Mouse (Mus musculus) hindbrain, embryonic 12.5 days (tissue): ENCODE measurements around the gene Elovl5. TPM values are rescaled to one million over a fixed set of nuclear protein-coding genes. Genes with fewer than 3 reads are reported as not detected.
A peak's percentile ranks its signal among the peaks of the same experiment; 100 is the strongest.

Experiments used
- ATAC-seq: fragments of 200-750 bp; cut with Nextera tagmentation; 2 replicates; pipeline ENCODE4 v1.8.0; 2017; ENCODE audit warnings: moderate TSS enrichment; ENCODE audit not compliant: low FRiP score
- H3K27ac ChIP-seq: fragments of 300-500 bp; sonication (generic); 2 replicates; pipeline ENCODE4 v1.5.1; 2016; ENCODE audit warnings: mild to moderate bottlenecking
- H3K27me3 ChIP-seq: fragments of 300-500 bp; sonication (generic); 2 replicates; pipeline ENCODE4 v1.6.1; 2016; ENCODE audit warnings: mild to moderate bottlenecking
- H3K36me3 ChIP-seq: fragments of 300-500 bp; sonication (generic); 2 replicates; pipeline ENCODE4 v1.6.1; 2016; ENCODE audit warnings: mild to moderate bottlenecking
- H3K4me1 ChIP-seq: fragments of 300-500 bp; sonication (generic); 2 replicates; pipeline ENCODE4 v1.6.1; 2016
- H3K4me2 ChIP-seq: fragments of 300-500 bp; sonication (generic); replicated peaks from 2 replicates; pipeline ENCODE4 v1.6.1; 2016; ENCODE audit warnings: mild to moderate bottlenecking
- H3K4me3 ChIP-seq: fragments of 300-500 bp; sonication (generic); 2 replicates; pipeline ENCODE4 v1.5.1; 2016; ENCODE audit warnings: mild to moderate bottlenecking
- H3K9ac ChIP-seq: fragments of 300-500 bp; sonication (generic); 2 replicates; pipeline ENCODE4 v1.6.1; 2016; ENCODE audit warnings: mild to moderate bottlenecking, moderate library complexity
- H3K9me3 ChIP-seq: fragments of 300-500 bp; sonication (generic); replicated peaks from 2 replicates; pipeline ENCODE4 v1.6.1; 2016; ENCODE audit warnings: mild to moderate bottlenecking
- WGBS: fragments of 180-500 bp; shearing (Covaris S2); methylation state at CpG from one replicate; pipeline ENCODE4 v1.1.7; 2016; 5-methylcytosine and 5-hydroxymethylcytosine counted together
- polyA plus RNA-seq: library from polyadenylated mRNA; unstranded; fragments of >200 nt; fragmentation: Nextera tagmentation; extraction: Ambion mirVana; gene quantifications from 2 replicates; pipeline ENCODE4 v1.2.1, GENCODE M21; 2016

Gene Elovl5
- polyA plus RNA-seq, 1 experiment from 2014 or later: 69.3 TPM

- no peak for ATAC-seq
- H3K9me3 ChIP-seq: no peaks in the 10 kb centered on the region
- H3K27me3 ChIP-seq: no peaks in the 10 kb centered on the region
- peak overlapping the region; percentile 89 for H3K4me3 ChIP-seq
- peak overlapping the region; percentile 73 for H3K4me2 ChIP-seq
- no peak overlapping the region; the same call in 1 of the 2 replicates for H3K27ac ChIP-seq
- 27% methylated on average over 10 of the region's 10 CpGs for WGBS
- H3K36me3 ChIP-seq: no peaks in the 10 kb centered on the region
- peak overlapping the region; percentile 81 for H3K9ac ChIP-seq
- peaks cover 29% of the 10 kb centered on the region for H3K4me1 ChIP-seq
Measured at GRCm38 (mm10) chr9:77918211-77918610, 1.0 kb downstream of the Elovl5 start.

DNA sequence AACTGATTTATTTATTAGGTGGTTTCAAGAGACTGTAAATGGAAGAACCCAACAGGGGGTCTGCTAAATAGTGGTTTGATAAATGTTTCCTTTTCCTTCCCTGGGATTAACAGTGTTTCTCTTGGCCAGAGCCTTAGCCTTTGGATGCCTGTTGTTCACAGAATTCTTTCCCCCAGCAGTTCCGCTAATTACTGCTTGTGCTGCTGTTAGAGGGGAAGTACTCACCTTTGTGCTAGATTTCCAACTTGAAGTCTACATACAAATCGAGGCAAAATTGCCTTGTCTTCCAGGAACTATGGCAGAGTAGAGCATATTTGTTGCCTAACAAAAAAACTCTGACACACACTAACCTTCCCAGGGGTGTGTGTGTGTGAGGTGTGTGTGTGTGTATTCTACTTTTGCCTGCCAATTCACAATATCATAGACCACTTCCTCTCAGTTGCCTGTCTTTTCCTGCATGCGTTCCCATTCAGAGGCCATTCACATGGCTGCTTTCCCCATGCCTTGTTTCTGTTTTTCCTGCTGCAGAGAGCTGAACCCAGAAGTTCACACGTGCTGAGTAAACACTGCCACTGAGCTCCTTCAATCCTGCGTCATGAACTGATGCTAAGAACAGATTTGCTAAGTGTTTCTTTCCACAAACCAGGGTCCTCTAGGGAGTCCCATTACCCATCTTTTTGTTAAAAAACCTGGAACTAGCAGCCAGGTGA, 2.0 kb downstream of the Elovl5 start:
- Histone ChIP-seq H3K4me3 (no peak overlapping the region; the same call in 1 of the 2 replicates), H3K9ac (no peak overlapping the region)

GRCm38 (mm10) chr9:77920481-77920880, 3.3 kb downstream of the Elovl5 start:
- Histone ChIP-seq H3K4me1 (peaks cover 41% of the 10 kb centered on the region), H3K4me2 (no peak overlapping the region), H3K27ac (no peak overlapping the region), H3K9me3 (no peaks in the 10 kb centered on the region), H3K27me3 (no peaks in the 10 kb centered on the region), H3K9ac (no peak overlapping the region), H3K36me3 (no peaks in the 10 kb centered on the region), H3K4me3 (no peak overlapping the region)
- ATAC-seq: no peak
- WGBS: 82% methylated on average over 3 of the region's 3 CpGs

More for the DNA sequence above, 2.0 kb downstream of the Elovl5 start:
- Histone ChIP-seq H3K27ac (no peak overlapping the region), H3K27me3 (no peaks in the 10 kb centered on the region), H3K36me3 (no peaks in the 10 kb centered on the region), H3K4me1 (peaks cover 39% of the 10 kb centered on the region), H3K9me3 (no peaks in the 10 kb centered on the region), H3K4me2 (peak overlapping the region; percentile 73)
- ATAC-seq: no peak
- 72% methylated on average over 5 of the region's 5 CpGs for WGBS

DNA sequence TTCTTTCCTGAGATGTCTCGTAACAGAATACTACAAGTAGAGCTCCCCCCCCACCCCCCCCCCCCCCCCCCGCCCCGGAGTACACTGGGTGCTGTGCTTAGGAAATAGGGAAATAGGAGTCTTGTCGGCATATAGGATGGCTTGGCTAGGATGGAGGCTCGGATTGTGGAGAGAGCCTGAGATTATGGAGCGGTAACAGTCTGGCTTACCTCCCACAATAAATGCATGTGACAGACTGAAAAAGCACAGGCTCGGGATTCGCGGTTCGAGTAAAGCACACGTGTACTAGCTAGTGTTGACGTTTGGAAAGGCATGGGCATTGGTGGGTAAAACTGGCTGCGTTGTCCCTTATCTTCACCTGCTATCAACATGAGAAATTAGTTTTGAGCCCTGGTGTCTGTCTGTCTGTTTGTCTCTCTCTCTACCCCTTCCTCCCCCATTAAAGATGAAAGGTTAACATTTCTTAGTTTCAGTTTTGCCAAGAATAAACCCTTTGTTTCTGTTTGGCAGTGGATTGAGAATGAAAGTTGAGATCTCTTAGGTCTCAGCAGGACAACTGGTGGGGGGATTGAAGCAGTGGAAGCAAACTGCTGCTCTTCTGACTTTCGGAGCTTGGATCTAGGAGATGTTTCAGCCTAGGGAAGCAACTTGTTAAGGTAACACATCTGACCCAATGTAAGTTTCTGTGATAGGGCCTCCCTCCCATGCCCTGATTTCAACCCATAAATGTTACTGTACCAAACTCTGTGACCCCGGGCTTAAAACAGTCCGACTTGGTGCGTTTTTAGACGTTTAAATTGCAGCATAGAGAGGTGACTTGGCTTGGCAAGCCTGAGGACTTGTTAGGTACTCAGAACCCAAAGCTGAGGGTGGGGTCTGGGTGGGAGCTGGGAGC, 4.4 kb downstream of the Elovl5 start:
- no peaks in the 10 kb centered on the region for H3K9me3 ChIP-seq
- no peak overlapping the region for H3K9ac ChIP-seq
- WGBS: 78% methylated on average over 16 of the region's 18 CpGs
- H3K4me1 ChIP-seq: peaks cover 41% of the 10 kb centered on the region
- H3K36me3 ChIP-seq: no peaks in the 10 kb centered on the region
- H3K4me2 ChIP-seq: no peak overlapping the region
- H3K4me3 ChIP-seq: no peak overlapping the region
- ATAC-seq: no peak
- H3K27ac ChIP-seq: no peak overlapping the region
- H3K27me3 ChIP-seq: no peaks in the 10 kb centered on the region

DNA sequence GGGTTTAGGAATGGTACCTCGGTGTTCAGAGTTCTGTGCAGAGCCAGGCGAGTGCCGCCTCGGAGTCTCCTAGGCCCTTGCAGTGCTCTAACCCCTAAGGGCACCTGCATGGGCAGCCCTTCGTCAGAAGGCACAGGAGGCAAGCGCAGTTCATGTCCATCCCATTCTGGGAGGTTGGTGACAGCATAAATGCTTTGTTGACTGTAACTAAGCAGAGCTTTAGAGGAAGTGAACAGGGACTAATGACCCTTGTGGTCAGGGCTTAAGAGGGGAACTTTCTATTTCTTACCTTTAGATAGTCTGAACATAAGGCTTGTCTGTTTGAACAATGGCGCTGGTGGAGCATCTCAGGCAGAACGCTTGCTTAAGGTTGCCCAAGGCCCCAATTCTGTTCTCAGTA, 6.6 kb downstream of the Elovl5 start:
- Histone ChIP-seq H3K9me3 (no peaks in the 10 kb centered on the region), H3K4me2 (no peak overlapping the region), H3K4me1 (peaks cover 45% of the 10 kb centered on the region), H3K9ac (no peak overlapping the region), H3K27ac (no peak overlapping the region), H3K4me3 (no peak overlapping the region), H3K27me3 (no peaks in the 10 kb centered on the region), H3K36me3 (no peaks in the 10 kb centered on the region)
- ATAC-seq: no peak
- 88% methylated on average over 8 of the region's 8 CpGs for WGBS

- no peak overlapping the region for H3K4me3 ChIP-seq
- no peak overlapping the region for H3K9ac ChIP-seq
- 71% methylated on average over 11 of the region's 11 CpGs for WGBS
- no peaks in the 10 kb centered on the region for H3K9me3 ChIP-seq
- H3K4me2 ChIP-seq: no peak overlapping the region
- no peaks in the 10 kb centered on the region for H3K27me3 ChIP-seq
- no peaks in the 10 kb centered on the region for H3K36me3 ChIP-seq
- ATAC-seq: 0 out of 2 replicates have a peak, but pooled peaks have one; percentile 9
- H3K27ac ChIP-seq: peak overlapping the region; percentile 2; the same call in 1 of the 2 replicates
- peaks cover 41% of the 10 kb centered on the region for H3K4me1 ChIP-seq
Measured at GRCm38 (mm10) chr9:77924199-77924598, 7.0 kb downstream of the Elovl5 start.

DNA sequence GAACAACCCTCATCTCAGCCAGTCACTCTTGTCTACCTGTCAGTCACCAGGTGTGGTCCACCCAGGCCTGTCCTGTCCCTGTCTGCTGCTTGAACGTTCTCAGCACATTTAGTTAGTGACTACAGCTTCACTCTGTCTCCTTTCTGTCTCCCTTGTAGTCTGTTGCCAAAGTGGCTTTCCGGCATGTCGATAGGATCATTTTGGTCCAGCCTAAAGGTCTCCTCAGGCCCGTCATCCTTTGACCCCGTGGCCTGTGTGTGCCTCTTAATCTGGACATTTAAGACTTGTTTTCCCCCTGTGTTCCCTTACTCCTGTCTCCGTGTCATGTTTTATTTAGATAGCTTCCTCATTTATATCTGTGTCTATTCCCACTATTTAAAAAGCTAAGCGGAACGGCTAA, 9.0 kb downstream of the Elovl5 start:
- Histone ChIP-seq H3K9ac (no peak overlapping the region), H3K4me2 (no peak overlapping the region), H3K4me3 (no peak overlapping the region), H3K27me3 (no peaks in the 10 kb centered on the region), H3K4me1 (peaks cover 50% of the 10 kb centered on the region), H3K9me3 (no peaks in the 10 kb centered on the region), H3K36me3 (no peaks in the 10 kb centered on the region), H3K27ac (no peak overlapping the region)
- ATAC-seq: no peak
- WGBS: 91% methylated on average over 8 of the region's 8 CpGs

GRCm38 (mm10) chr9:77926911-77927310, 9.7 kb downstream of the Elovl5 start:
- Histone ChIP-seq H3K27ac (no peak overlapping the region; the same call in 1 of the 2 replicates), H3K4me2 (no peak overlapping the region), H3K27me3 (no peaks in the 10 kb centered on the region), H3K4me1 (peaks cover 55% of the 10 kb centered on the region), H3K36me3 (no peaks in the 10 kb centered on the region), H3K4me3 (no peak overlapping the region), H3K9me3 (no peaks in the 10 kb centered on the region), H3K9ac (no peak overlapping the region)
- WGBS: 94% methylated on average over 5 of the region's 5 CpGs
- no peak for ATAC-seq

DNA sequence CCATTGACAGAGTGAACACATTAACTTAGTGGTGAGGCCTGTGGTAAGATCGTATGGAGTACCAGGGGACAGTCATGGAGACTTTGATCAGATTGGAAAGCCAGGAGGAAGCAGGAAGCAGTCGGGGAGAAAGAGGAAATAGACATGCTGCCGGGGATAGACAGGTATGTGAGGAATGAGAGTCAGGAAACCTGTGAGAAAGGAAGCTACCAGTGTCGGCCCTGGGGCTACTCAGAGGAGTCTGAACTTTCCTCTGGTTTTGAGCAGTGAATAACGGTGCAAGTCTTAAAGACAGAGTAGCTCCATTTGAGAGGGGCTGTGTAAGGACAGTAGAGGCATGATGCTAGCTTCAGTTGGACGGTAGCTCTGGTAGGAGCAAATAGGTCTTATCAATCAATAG, 10.3 kb downstream of the Elovl5 start:
- Histone ChIP-seq H3K36me3 (no peaks in the 10 kb centered on the region), H3K27me3 (no peaks in the 10 kb centered on the region), H3K4me3 (no peak overlapping the region), H3K4me2 (no peak overlapping the region), H3K9me3 (no peaks in the 10 kb centered on the region), H3K27ac (no peak overlapping the region; the same call in 1 of the 2 replicates), H3K4me1 (peaks cover 57% of the 10 kb centered on the region), H3K9ac (no peak overlapping the region)
- no peak for ATAC-seq
- WGBS: 71% methylated on average over 6 of the region's 6 CpGs

DNA sequence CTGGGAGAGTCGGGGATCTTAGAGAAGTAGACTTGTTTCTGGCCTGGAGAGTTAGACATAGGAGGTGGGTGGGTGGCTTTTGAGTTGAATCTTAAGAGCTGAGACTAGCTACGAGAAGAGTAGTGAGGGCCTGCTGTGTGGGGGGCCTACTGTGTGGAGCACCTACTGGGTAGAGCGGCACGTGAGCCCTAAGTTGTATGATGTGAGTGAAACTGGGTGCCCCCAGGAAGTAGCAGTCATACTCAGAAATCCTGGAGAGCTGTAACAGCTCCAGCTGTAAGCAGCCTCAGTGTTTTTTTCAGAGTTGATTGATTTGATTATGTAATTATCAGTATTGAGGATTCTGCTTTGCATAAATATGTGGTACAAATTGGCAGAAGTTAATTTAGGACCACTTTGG, 11.6 kb downstream of the Elovl5 start:
- H3K4me1 ChIP-seq: peaks cover 49% of the 10 kb centered on the region
- WGBS: 78% methylated on average over 4 of the region's 4 CpGs
- ATAC-seq: no peak

DNA sequence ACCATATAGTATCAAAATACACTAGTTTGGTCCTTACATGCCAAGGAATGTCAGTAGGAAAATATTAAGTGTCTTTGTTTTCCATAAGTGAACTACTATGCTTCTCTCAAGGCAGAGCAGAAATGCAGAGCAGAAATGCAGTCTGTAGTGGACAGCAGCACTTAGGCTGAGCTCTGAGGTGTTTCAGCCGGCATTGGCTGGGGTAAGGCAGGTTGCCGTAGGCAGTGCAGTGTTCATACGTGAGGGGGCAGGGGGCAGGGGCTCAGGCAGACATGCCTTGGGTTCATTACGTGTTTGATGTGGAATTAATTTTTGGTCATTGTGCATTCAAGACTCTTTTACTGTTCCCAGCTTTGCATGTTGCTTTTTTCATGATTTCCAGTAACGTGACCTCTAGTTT, 12.1 kb downstream of the Elovl5 start:
- Histone ChIP-seq H3K27me3 (no peaks in the 10 kb centered on the region), H3K4me2 (no peak overlapping the region), H3K9me3 (no peaks in the 10 kb centered on the region), H3K4me3 (no peak overlapping the region), H3K9ac (no peak overlapping the region), H3K27ac (no peak overlapping the region), H3K36me3 (no peaks in the 10 kb centered on the region), H3K4me1 (peaks cover 44% of the 10 kb centered on the region)
- 80% methylated on average over 5 of the region's 5 CpGs for WGBS
- no peak for ATAC-seq

More for the DNA sequence above, 11.6 kb downstream of the Elovl5 start:
- Histone ChIP-seq H3K27ac (no peak overlapping the region), H3K4me3 (no peak overlapping the region), H3K9ac (no peak overlapping the region), H3K27me3 (no peaks in the 10 kb centered on the region), H3K9me3 (no peaks in the 10 kb centered on the region), H3K4me2 (no peak overlapping the region), H3K36me3 (no peaks in the 10 kb centered on the region)

- Histone ChIP-seq H3K36me3 (no peaks in the 10 kb centered on the region), H3K27me3 (no peaks in the 10 kb centered on the region), H3K9me3 (no peaks in the 10 kb centered on the region), H3K9ac (peak overlapping the region; percentile 35; the same call in 1 of the 2 replicates), H3K27ac (no peak overlapping the region), H3K4me2 (no peak overlapping the region), H3K4me3 (no peak overlapping the region), H3K4me1 (peaks cover 43% of the 10 kb centered on the region)
- ATAC-seq: peak; percentile 9; the same call in 1 of the 2 replicates
- WGBS: 63% methylated on average over 10 of the region's 10 CpGs
Measured at GRCm38 (mm10) chr9:77930036-77930859, 13.1 kb downstream of the Elovl5 start.
